ENCODE assay signal across 7 mouse cellular contexts in genomic region chr6:52164051-52164625, GRCm38 (mm10). TPM values are rescaled to one million over a fixed set of nuclear protein-coding genes. Genes with fewer than 3 reads are reported as not detected.
DNase-seq lines count a peak whose midpoint lies in the region; ATAC-seq lines count a peak whose summit lies in the region.

No protein-coding gene starts in this region.

- no peak for ATAC-seq in limb, embryonic 15.5 days (ENCODE audit: insufficient number of reproducible peaks, low FRiP score, low TSS enrichment, low read depth)

- WGBS in hindbrain, embryonic 10.5 days: under 1% methylated on average over 39 of the region's 39 CpGs
- WGBS in limb, embryonic 15.5 days: 5% methylated on average over 33 of the region's 39 CpGs

- H3K27me3 ChIP-seq in hindbrain, embryonic 10.5 days (ENCODE audit: insufficient read depth, poor library complexity, severe bottlenecking): peaks cover 100% of the 10 kb centered on the region
- H3K27me3 ChIP-seq in limb, embryonic 15.5 days: peaks cover 78% of the 10 kb centered on the region

- no peaks in the 10 kb centered on the region for H3K9me3 ChIP-seq in hindbrain, embryonic 10.5 days
- no peaks in the 10 kb centered on the region for H3K9me3 ChIP-seq in limb, embryonic 15.5 days

- intact Hi-C loops in left cerebral cortex, postnatal 4 days (cut with DNase I): no loop called here

- peaks cover 21% of the 10 kb centered on the region for H3K4me1 ChIP-seq in hindbrain, embryonic 10.5 days (replicated peaks)
- peaks cover 41% of the 10 kb centered on the region for H3K4me1 ChIP-seq in limb, embryonic 15.5 days

- H3K9ac ChIP-seq in limb, embryonic 15.5 days: no peak overlapping the region

- H3K36me3 ChIP-seq in hindbrain, embryonic 10.5 days: no peaks in the 10 kb centered on the region; the same call in 1 of the 2 replicates
- no peaks in the 10 kb centered on the region for H3K36me3 ChIP-seq in limb, embryonic 15.5 days

- H3K27ac ChIP-seq in hindbrain, embryonic 10.5 days: peak overlapping the region; percentile 95
- no peak overlapping the region for H3K27ac ChIP-seq in limb, embryonic 15.5 days

- H3K4me2 ChIP-seq in limb, embryonic 15.5 days: peak overlapping the region; percentile 40

- H3K4me3 ChIP-seq in hindbrain, embryonic 10.5 days: peak overlapping the region; percentile 81
- H3K4me3 ChIP-seq in limb, embryonic 15.5 days: peak overlapping the region; percentile 30

- DNase-seq in retina, embryonic 14.5 days (ENCODE audit: low spot score): peak; percentile 44
- DNase-seq in retina, postnatal 1 day: no peak
- peak; percentile 77 for DNase-seq in hindbrain, embryonic 10.5 days (ENCODE audit: low spot score)
- DNase-seq in yolk sac, embryonic 10.5 days (ENCODE audit: low spot score): peak; percentile 42
- DNase-seq in layer of hippocampus, adult 9-10 months (ENCODE audit: low spot score): no peak
- no peak for DNase-seq in left cerebral cortex, postnatal 4 days

RNA-seq across cellular contexts. Expression of gene Hoxa2, which starts 0.5 kb away (rescaled TPM):
- polyA plus RNA-seq in hindbrain, embryonic 10.5 days (2016; fragmentation: Nextera tagmentation; extraction: Ambion mirVana): 31.4 and 56.9 TPM in 2 replicates
- 0.59 and 0.76 TPM in 2 replicates for polyA plus RNA-seq in limb, embryonic 15.5 days (2015; fragmentation: Nextera tagmentation; extraction: Ambion mirVana)
- not detected for total RNA-seq in left cerebral cortex, postnatal 4 days (2021)

RNA-seq across cellular contexts. Expression of gene Hoxa1, which starts 6.0 kb away (rescaled TPM):
- polyA plus RNA-seq in hindbrain, embryonic 10.5 days (2016; fragmentation: Nextera tagmentation; extraction: Ambion mirVana): 0.77 and 1.4 TPM in 2 replicates
- 0.52 and 0.68 TPM in 2 replicates for polyA plus RNA-seq in limb, embryonic 15.5 days (2015; fragmentation: Nextera tagmentation; extraction: Ambion mirVana)
- total RNA-seq in left cerebral cortex, postnatal 4 days (2021): not detected

RNA-seq across cellular contexts. Expression of gene 5730596B20Rik, which starts 13.2 kb away (rescaled TPM):
- polyA plus RNA-seq in hindbrain, embryonic 10.5 days (2016; fragmentation: Nextera tagmentation; extraction: Ambion mirVana): 0.90 and 3.6 TPM in 2 replicates
- polyA plus RNA-seq in limb, embryonic 15.5 days (2015; fragmentation: Nextera tagmentation; extraction: Ambion mirVana): 0.10 and 0.26 TPM in 2 replicates
- total RNA-seq in left cerebral cortex, postnatal 4 days (2021): not detected

RNA-seq across cellular contexts. Expression of gene Hoxa4, which starts 27.4 kb away (rescaled TPM):
- 0.14 and 4.3 TPM in 2 replicates for polyA plus RNA-seq in hindbrain, embryonic 10.5 days (2016; fragmentation: Nextera tagmentation; extraction: Ambion mirVana)
- 0.52 and 0.63 TPM in 2 replicates for polyA plus RNA-seq in limb, embryonic 15.5 days (2015; fragmentation: Nextera tagmentation; extraction: Ambion mirVana)
- not detected for total RNA-seq in left cerebral cortex, postnatal 4 days (2021)

RNA-seq across cellular contexts. Expression of gene Hoxa5, which starts 40.2 kb away (rescaled TPM):
- 1.8 TPM in 1 of 2 replicates, not detected in the other for polyA plus RNA-seq in hindbrain, embryonic 10.5 days (2016; fragmentation: Nextera tagmentation; extraction: Ambion mirVana)
- 1.7 and 2.1 TPM in 2 replicates for polyA plus RNA-seq in limb, embryonic 15.5 days (2015; fragmentation: Nextera tagmentation; extraction: Ambion mirVana)
- total RNA-seq in left cerebral cortex, postnatal 4 days (2021): not detected

Comparison
In these comparisons a context has a peak if more than half of its experiments do, and no peak if none do; other contexts are left out.
1. DNase-seq: peak in retina, embryonic 14.5 days (single experiment), hindbrain, embryonic 10.5 days (single experiment) and yolk sac, embryonic 10.5 days (single experiment); none in retina, postnatal 1 day (single experiment), layer of hippocampus, adult 9-10 months (single experiment) and left cerebral cortex, postnatal 4 days (single experiment).
2. RNA of gene Hoxa2, which starts 0.5 kb away (polyA plus RNA-seq): 31.4 to 56.9 TPM in hindbrain, embryonic 10.5 days; 0.59 to 0.76 TPM in limb, embryonic 15.5 days; every median in the first group is over 10 times any median in the second.